Mouse (Mus musculus) CH12F3 (cell line): Measurements from ENCODE around the gene Psmb5.

Experiments
- in situ Hi-C: fragments of 300-500 bp; cut with MboI; formaldehyde crosslinking; loops from 2 replicates; pipeline ENCODE4 v1.14.3; 2020; ENCODE audit warnings: low sequenced_read_pairs

Gene Psmb5

DNA sequence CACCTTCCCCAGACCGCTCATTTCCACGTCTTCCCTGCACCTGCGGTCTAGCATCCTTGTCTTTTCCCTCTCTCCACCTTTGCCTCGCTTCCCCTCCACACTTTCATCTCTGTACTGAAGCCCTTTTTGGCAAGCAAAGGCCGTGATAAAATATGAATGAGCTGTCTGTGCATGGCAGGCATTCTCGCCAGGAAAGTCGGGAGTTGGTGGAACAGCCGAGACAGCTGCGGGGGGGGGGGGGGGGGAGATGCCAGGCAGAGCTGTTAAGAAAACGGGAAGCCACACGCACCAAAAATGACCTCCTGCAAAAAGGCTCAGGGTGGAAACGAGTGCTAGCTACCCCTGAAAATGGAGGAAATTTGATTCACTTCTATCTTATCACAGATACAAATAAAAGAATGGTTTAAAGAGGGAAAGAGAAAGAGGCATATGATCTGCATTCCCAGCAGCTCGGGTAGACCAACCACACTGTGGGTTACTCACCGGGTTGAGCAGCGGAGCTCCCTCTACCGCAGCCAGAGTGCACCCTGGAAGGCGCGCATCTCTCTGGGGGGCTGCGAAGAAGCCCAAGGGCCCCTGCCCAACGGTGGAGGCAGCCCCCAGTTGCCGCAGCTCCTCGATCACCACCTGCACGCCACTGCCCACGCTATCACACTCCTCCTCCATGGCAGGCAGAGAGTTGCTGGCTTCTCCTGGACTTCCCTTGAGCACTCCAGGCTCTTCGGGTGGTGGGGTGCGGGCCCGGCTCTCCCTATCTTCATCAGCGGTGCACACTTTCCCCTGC, 23.0 kb downstream of the Psmb5 start:
- in situ Hi-C loops, result no loop called here

DNA sequence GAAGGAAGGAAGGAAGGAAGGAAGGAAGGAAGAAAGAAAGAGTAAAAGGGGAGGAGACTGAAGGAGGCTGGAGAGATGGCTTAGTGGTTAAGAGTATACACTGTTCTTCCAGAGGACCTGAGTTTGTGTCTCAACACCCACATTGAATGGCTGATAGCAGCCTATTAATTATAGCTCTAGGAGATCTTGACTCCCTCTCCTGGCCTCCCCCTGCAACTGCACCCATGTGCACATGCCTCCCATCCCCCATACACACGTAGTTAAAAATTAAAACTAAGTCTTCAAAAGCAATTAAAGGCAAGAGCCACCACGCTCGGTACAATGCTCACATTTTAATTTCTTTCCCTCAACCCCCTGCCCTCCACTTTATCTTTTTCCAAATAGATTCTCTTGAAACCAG, 23.8 kb downstream of the Psmb5 start:
- in situ Hi-C loops, result no loop called here

GRCm38 (mm10) chr14:54592319-54592934, 25.4 kb downstream of the Psmb5 start:
- in situ Hi-C loops, result no loop called here

DNA sequence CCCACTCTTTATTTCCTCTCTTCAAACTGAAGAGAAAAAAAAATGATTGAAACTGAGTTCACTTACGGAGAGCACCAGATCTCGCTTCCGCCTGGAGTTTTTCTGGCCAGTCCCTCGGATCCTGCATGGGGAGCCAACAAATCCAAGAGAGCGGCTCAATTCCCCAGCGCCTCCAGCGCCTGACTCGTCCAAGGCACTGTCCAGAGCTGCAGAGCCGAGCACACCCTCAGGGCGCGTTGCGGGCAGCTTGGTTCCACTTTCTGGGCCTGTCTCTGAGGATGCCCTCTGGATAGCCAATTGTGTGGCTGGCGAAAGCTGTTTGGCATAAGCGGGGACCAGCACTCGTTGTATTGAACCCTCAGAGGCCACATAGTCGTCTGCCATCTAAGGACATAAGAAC, 26.8 kb downstream of the Psmb5 start:
- in situ Hi-C loops, result no loop called here

DNA sequence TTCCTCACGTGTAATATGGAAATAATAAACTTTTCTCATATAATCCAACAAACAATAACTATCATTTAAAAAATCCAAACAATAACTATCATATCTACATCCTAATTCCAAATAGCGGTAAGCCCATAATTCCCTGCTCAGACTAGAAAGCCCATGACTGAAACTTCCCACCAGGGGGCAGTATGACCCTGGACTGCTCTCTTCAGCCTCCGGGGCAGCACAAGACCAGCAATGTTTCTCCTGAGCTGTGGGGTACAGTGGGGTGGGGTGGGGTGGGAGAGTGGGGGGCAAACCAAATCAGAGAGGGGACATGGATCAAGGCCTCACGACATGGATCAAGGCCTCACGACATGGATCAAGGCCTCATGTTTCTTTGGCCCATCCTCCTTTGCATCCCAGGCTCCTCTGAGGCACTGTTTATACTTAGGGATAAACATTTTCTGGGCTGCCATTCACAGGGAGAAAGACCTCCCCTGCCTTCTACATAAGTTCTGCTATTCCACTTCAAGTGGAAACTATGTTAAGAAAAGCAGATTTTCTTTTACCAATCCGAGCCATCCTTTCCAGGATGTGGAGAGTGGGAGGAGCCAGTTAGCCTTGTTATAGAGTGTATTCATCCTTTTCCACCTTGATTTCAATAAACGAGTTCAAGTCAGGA, 34.0 kb downstream of the Psmb5 start:
- in situ Hi-C loops, result no loop called here

GRCm38 (mm10) chr14:54582536-54582935, 35.3 kb downstream of the Psmb5 start:
- in situ Hi-C loops, result no loop called here

- in situ Hi-C loops, result no loop called here
Measured at GRCm38 (mm10) chr14:54579638-54580037, 38.2 kb downstream of the Psmb5 start.

DNA sequence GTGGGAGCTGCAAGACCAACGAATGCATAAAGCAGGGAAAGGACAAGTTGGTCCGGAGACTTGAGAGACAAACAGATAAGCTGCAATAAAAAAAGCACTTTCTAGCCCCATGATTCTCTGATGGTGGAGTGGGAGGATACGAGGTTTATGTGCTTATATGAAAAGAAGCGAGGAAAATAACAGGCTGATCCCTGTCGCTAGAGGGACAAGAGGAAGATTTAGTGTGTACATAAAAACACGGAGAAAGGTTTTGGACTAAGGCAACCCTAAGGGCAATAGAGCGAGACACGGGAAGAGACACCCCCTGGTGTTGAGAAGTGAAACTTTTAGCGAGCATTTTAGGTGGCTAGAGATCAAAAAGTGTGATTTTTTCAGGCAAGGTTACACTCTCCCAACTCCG, 39.8 kb downstream of the Psmb5 start:
- in situ Hi-C loops, result no loop called here

DNA sequence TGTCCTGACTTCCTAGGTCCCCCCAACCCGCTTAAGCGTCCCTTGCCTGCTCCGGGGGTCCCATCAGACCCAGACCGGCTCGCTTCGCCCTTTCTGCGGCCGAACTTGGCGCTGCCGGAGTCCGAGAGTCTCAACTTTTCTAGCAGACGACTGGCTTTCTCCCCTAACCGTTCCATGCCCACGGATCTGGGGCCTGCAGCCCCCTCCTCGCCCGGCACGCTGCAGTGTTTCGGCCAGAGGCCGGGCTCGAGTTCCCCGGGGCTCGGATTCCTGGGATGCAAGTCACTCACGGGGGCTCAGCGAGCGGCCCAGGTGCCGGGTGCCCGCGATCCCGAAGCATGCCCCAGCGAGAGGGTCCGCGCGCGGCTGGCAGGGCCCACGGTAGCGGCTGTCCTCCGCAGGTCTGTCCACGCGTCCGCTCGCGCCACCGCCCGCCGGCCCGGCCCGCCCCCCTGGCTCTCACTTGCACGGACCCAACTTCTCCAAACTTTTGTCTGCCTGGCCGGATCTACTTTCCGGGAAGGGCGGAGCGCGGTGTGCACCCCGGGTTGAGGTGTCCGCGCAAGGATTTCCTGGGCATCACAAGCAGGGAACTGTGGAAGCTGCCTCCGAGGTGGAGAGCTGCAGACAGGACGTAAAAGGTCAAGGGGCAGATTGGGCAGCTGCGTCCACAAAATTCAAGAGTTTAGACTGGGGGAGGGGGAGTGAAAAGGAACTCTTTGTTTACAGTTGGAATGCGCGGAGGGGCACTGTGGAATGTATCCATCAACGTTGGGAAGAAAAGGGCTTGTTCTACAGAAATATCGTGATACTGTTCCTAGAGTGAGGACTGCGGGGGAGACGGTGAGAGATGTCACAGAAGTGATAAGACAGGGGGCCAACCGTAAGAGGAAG, 40.5 kb downstream of the Psmb5 start, which contains the start of gene Ajuba:
Gene Ajuba (minus strand): TSS at position 470 of the 894 bp plus-strand sequence.
- in situ Hi-C loops, result no loop called here

DNA sequence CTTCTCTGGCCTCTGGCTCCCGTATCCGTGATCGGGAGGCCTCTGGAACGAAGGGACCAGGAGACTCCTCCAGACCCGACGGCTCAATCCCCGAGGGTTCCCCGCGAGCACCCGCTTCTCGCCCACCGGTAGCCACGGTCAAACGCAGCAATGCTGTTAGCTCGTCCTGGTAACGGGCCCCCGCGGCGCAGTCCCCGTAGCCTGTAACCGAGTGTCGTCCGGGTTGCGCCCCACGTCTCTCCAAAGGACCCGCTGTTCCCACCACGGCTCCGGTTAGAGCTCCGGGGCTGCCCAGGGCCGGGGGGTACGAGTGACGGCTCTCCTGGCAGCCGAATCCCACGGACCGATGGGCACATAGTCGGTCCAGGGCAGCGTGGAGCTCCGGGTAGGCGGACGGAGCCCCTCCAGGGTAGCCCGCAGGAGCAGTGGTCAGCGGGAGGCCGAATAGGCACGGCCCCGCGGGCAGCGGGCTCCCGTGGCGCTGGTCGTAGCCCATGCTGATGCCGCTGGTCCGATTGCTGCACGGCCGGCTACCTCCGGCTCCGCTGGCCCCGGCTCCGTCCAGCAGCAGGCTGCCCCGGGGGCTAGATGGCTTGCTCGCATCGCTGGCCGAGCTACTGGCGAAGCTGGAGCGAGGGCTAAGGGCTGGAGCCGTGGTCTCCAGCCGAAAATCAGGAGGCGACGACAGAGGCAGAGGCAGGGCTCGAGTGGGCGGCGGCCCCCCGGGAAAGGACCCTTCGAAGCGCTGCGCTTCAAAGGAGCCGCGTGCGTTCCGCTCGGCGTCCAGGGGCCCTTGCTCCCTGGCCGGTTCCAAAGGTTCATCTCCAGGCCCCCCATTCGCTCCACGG, 41.4 kb downstream of the Psmb5 start:
- in situ Hi-C loops, result no loop called here

GRCm38 (mm10) chr14:54575631-54576030, 42.2 kb downstream of the Psmb5 start:
- in situ Hi-C loops, result no loop called here

- in situ Hi-C loops, result no loop called here
Measured at GRCm38 (mm10) chr14:54575031-54575430, 42.8 kb downstream of the Psmb5 start.

GRCm38 (mm10) chr14:54574253-54574652, 43.6 kb downstream of the Psmb5 start:
- in situ Hi-C loops, result no loop called here

- in situ Hi-C loops, result no loop called here
Measured at GRCm38 (mm10) chr14:54572790-54573736, 44.8 kb downstream of the Psmb5 start.

DNA sequence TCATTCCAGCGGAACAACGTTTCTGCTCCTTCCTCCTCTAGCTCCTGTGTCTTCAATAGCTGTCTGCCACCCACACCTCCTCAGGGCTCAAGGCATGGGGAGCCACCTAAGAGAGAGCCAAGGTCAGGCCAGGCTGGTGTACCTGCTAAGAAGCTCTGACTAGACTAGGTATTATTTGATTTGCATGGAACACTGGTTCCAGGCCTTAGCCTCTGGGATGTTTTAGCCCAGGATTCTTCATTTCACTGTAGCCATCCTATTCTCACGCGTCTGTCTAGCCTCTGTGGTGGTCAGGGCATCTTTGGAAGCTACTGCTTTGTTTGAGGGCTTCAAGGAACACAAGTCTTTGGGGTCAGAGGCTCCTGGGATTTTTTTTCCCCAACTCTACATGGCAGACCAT, 45.7 kb downstream of the Psmb5 start:
- in situ Hi-C loops, result no loop called here

DNA sequence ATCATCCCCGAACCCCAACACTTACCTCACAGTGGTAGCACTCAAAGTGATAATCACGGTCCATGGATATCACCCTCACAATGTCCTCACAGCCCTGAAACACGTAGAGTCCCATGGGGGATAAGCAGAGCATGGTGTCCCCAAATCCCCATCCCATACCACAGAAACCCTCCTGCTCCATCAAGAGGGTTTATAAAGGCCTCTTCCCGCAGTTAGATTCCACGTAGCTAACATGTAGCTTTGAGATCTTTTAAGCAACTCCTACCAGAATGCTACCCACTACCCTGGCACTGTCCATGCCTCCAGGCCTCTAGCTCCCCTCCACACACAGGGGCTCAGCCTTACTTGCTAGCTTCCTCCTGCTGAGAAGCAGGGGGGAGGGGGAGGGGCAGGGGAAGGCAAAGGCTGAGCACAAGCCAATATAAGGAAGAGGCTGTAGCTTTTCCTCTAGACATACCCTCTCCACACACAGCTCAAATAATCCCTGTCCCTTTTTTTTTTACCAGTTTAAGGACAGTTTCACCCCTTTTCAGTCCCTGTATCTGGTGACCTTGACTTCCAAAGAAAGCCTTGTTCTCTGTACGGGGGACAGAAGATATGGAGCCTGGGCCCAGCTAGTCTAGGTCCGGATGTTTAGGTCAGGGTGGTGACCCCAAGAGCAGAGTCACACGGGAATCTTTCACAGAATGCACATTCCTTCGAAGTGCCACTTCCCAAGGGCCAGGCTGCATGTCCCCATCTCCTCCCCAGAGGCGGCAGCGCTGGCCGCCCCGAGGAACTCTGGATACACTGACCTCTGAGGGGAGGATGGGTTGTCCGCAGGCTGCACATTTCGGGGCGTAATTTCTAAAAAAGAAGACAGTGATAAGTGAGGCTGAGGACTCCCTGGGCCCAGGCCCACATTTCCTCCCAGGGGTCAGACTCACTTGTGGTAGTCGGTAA, 48.1 kb downstream of the Psmb5 start:
- in situ Hi-C loops, result loop anchor here (5.0 kb wide), 1 partner anchor 73 kb away; the partner anchor contains the start of genes Cdh24 and Gm17606

DNA sequence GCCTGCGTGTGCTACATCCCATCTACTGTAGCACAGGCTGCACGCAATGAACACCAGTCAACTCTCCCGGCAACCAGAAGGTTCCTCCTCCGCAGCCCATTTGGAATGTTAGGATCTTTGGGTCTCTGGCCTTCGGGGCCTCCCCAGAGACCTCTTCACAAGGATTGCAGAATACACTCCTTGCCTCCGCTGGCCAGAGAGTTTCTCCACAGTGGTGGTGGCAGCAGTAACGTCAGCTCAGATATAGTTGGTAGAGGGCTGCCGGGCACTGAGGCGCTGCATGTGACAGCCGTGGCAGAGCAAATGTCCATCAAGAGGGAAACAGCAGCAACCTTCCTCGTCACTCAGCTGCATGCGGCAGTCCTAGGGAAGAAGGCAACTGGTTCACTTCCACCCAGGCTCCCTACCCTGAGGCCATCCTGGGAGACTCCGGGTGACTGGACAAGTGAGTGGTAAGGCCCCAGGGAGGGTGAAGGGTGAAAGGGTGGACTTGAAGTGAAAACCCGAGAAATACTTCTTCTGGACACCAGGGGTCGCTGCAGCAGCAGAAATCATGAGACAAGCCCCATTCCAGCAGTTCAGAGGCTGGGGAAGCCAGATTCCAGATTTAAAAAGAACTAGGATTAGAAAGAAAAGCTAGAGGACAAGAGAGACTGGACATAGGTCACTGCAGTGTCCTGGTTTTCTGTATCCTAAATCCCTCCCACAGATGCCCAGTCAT, 49.0 kb downstream of the Psmb5 start:
- in situ Hi-C loops, result loop anchor here (5.0 kb wide), 1 partner anchor 73 kb away; the partner anchor contains the start of genes Cdh24 and Gm17606
